Mouse (Mus musculus): ENCODE results near the gene Tnrc6b.
"Not testable (repeated sequence)": the region's sequence is repeated elsewhere in the genome, so short reads cannot be mapped to it uniquely, and the experiment has no call there.

The Tnrc6b gene

GRCm38 (mm10) chr15:80921781-80922180 is 210.7 kb downstream of the Tnrc6b start:
- no peak for DNase-seq (ENCODE audit: low read depth)

- no peak for DNase-seq (ENCODE audit: low read depth)
Measured at GRCm38 (mm10) chr15:80924211-80924610, 213.1 kb downstream of the Tnrc6b start.

GRCm38 (mm10) chr15:80928811-80929355 is 217.8 kb downstream of the Tnrc6b start:
- no peak for DNase-seq (ENCODE audit: low read depth)

- DNase-seq (ENCODE audit: low read depth): peak; percentile 37
Measured at GRCm38 (mm10) chr15:80930048-80930571, 219.0 kb downstream of the Tnrc6b start.

GRCm38 (mm10) chr15:80930676-80931320 is 219.7 kb downstream of the Tnrc6b start:
- DNase-seq (ENCODE audit: low read depth): not testable (repeated sequence)

GRCm38 (mm10) chr15:80931345-80931960 is 220.3 kb downstream of the Tnrc6b start:
- no peak for DNase-seq (ENCODE audit: low read depth)

GRCm38 (mm10) chr15:80934841-80935240 is 223.7 kb downstream of the Tnrc6b start:
- DNase-seq (ENCODE audit: low read depth): no peak

- no peak for DNase-seq (ENCODE audit: low read depth)
Measured at GRCm38 (mm10) chr15:80936686-80937085, 225.6 kb downstream of the Tnrc6b start.

- no peak for DNase-seq (ENCODE audit: low read depth)
Measured at GRCm38 (mm10) chr15:80938615-80939014, 227.5 kb downstream of the Tnrc6b start.

- DNase-seq (ENCODE audit: low read depth): no peak
Measured at GRCm38 (mm10) chr15:80939401-80939800, 228.3 kb downstream of the Tnrc6b start.

- DNase-seq (ENCODE audit: low read depth): no peak
Measured at GRCm38 (mm10) chr15:80941468-80942040, 230.4 kb downstream of the Tnrc6b start.

GRCm38 (mm10) chr15:80945851-80946250 is 234.7 kb downstream of the Tnrc6b start:
- DNase-seq (ENCODE audit: low read depth): no peak

GRCm38 (mm10) chr15:80948145-80949135 is 237.3 kb downstream of the Tnrc6b start, which contains the start of gene Adsl:
Adsl (plus strand) TSS chr15:80948490.
- peak; percentile 54 for DNase-seq (ENCODE audit: low read depth)

GRCm38 (mm10) chr15:80949431-80949830 is 238.3 kb downstream of the Tnrc6b start:
- no peak for DNase-seq (ENCODE audit: low read depth)

- no peak for DNase-seq (ENCODE audit: low read depth)
Measured at GRCm38 (mm10) chr15:80950055-80950454, 238.9 kb downstream of the Tnrc6b start.

- no peak for DNase-seq (ENCODE audit: low read depth)
Measured at GRCm38 (mm10) chr15:80953971-80954370, 242.9 kb downstream of the Tnrc6b start.

GRCm38 (mm10) chr15:80954861-80955260 is 243.7 kb downstream of the Tnrc6b start:
- DNase-seq (ENCODE audit: low read depth): no peak

- DNase-seq (ENCODE audit: low read depth): no peak
Measured at GRCm38 (mm10) chr15:80955836-80956438, 244.8 kb downstream of the Tnrc6b start.

- DNase-seq (ENCODE audit: low read depth): no peak
Measured at GRCm38 (mm10) chr15:80969371-80969770, 258.3 kb downstream of the Tnrc6b start.

GRCm38 (mm10) chr15:80974311-80974710 is 263.2 kb downstream of the Tnrc6b start:
- no peak for DNase-seq (ENCODE audit: low read depth)

GRCm38 (mm10) chr15:80975666-80976065 is 264.6 kb downstream of the Tnrc6b start:
- DNase-seq (ENCODE audit: low read depth): no peak
